In genomic region chr7:111638899-111639298, GRCm38 (mm10) we compare ENCODE assay signal across 24 mouse cellular contexts.
DNase-seq lines count a peak whose midpoint lies in the region; ATAC-seq lines count a peak whose summit lies in the region.
"Had no signal": no experiment of that assay in that cellular context is flagged by ENCODE, and none has a peak within 500 bp of the region (broad histone marks: within the 10 kb centered on the region; RNA-seq: fewer than 3 reads in every experiment).

No protein-coding gene starts in this region.

- no peaks in the 10 kb centered on the region for H3K9me3 ChIP-seq in neural tube, embryonic 13.5 days
- H3K9me3 ChIP-seq in neural tube, embryonic 15.5 days (replicated peaks) = no peaks in the 10 kb centered on the region
- H3K9me3 ChIP-seq: embryonic facial prominence, embryonic 13.5 days; embryonic facial prominence, embryonic 15.5 days; forebrain, embryonic 10.5 days; forebrain, embryonic 12.5 days had no signal

- no peaks in the 10 kb centered on the region for H3K36me3 ChIP-seq in neural tube, embryonic 13.5 days
- no peaks in the 10 kb centered on the region for H3K36me3 ChIP-seq in neural tube, embryonic 15.5 days
- H3K36me3 ChIP-seq: embryonic facial prominence, embryonic 13.5 days; embryonic facial prominence, embryonic 15.5 days; forebrain, embryonic 10.5 days; forebrain, embryonic 12.5 days; G1E had no signal

- peak overlapping the region; percentile 39; the same call in 1 of the 2 replicates for H3K27ac ChIP-seq in neural tube, embryonic 13.5 days (replicated peaks)
- no peak overlapping the region for H3K27ac ChIP-seq in neural tube, embryonic 15.5 days (replicated peaks)
- H3K27ac ChIP-seq: embryonic facial prominence, embryonic 13.5 days; embryonic facial prominence, embryonic 15.5 days; forebrain, embryonic 10.5 days; forebrain, embryonic 12.5 days had no signal

- H3K4me3 ChIP-seq in neural tube, embryonic 13.5 days = no peak overlapping the region
- no peak overlapping the region for H3K4me3 ChIP-seq in neural tube, embryonic 15.5 days (replicated peaks)
- H3K4me3 ChIP-seq: embryonic facial prominence, embryonic 13.5 days; embryonic facial prominence, embryonic 15.5 days; erythroblast, embryonic 14.5 days; forebrain, embryonic 10.5 days; forebrain, embryonic 12.5 days had no signal

- peaks cover 16% of the 10 kb centered on the region for H3K4me1 ChIP-seq in neural tube, embryonic 13.5 days (replicated peaks)
- H3K4me1 ChIP-seq in neural tube, embryonic 15.5 days = peaks cover 18% of the 10 kb centered on the region; the same call in 1 of the 2 replicates
- H3K4me1 ChIP-seq: embryonic facial prominence, embryonic 13.5 days; embryonic facial prominence, embryonic 15.5 days; forebrain, embryonic 10.5 days; forebrain, embryonic 12.5 days had no signal

- no peak overlapping the region for H3K4me2 ChIP-seq in neural tube, embryonic 13.5 days
- no peak overlapping the region for H3K4me2 ChIP-seq in neural tube, embryonic 15.5 days
- H3K4me2 ChIP-seq: embryonic facial prominence, embryonic 13.5 days; embryonic facial prominence, embryonic 15.5 days; forebrain, embryonic 12.5 days had no signal

- ATAC-seq in neural tube, embryonic 13.5 days (ENCODE audit: low read depth) = no peak
- ATAC-seq in neural tube, embryonic 15.5 days (ENCODE audit: low FRiP score) = no peak
- ATAC-seq: activated CD4-positive, CD25-positive, alpha-beta regulatory T cell, adult 4 months; CD4-positive, CD25-positive, alpha-beta regulatory T cell, adult 4 months; forebrain, embryonic 14.5 days; forebrain, embryonic 16.5 days; Patski had no signal

- no peaks in the 10 kb centered on the region for H3K27me3 ChIP-seq in neural tube, embryonic 13.5 days
- H3K27me3 ChIP-seq in neural tube, embryonic 15.5 days (replicated peaks) = no peaks in the 10 kb centered on the region
- H3K27me3 ChIP-seq: embryonic facial prominence, embryonic 13.5 days; embryonic facial prominence, embryonic 15.5 days; forebrain, embryonic 12.5 days; Patski had no signal

- H3K9ac ChIP-seq in neural tube, embryonic 13.5 days = no peak overlapping the region
- no peak overlapping the region for H3K9ac ChIP-seq in neural tube, embryonic 15.5 days (replicated peaks)
- H3K9ac ChIP-seq: embryonic facial prominence, embryonic 13.5 days; embryonic facial prominence, embryonic 15.5 days; forebrain, embryonic 12.5 days had no signal

- peak; percentile 52 to 64 for DNase-seq in adrenal gland, adult (ENCODE audit: inconsistent age in 2 of 2, low spot score in 1 of 2)
- DNase-seq in adrenal gland, adult 2 months = no peak
- peak; percentile 21 for DNase-seq in adrenal gland, postnatal 14 days
- no peak for DNase-seq in adrenal gland, postnatal 25 days
- DNase-seq: adrenal gland, postnatal 36 days; B cell, adult 2 months; cerebellum, adult 11-12 months; cerebellum, adult 2 months; cerebellum, adult 9-10 months; cerebellum, postnatal 10 days; cerebellum, postnatal 25 days had no signal

- 67% methylated on average over 2 of the region's 2 CpGs for WGBS in neural tube, embryonic 13.5 days
- WGBS in neural tube, embryonic 15.5 days = 84% methylated on average over 2 of the region's 2 CpGs

Comparison
In these comparisons a context has a peak if more than half of its experiments do, and no peak if none do; other contexts are left out.
1. DNase-seq: peak in adrenal gland, adult (2 of 2) and adrenal gland, postnatal 14 days (single experiment); none in adrenal gland, adult 2 months (single experiment) and adrenal gland, postnatal 25 days (single experiment).